Mouse (Mus musculus): ENCODE data around the gene Olfr1391.
"Not testable (repeated sequence)": the region's sequence is repeated elsewhere in the genome, so short reads cannot be mapped to it uniquely, and the experiment has no call there.

Gene Olfr1391

DNA sequence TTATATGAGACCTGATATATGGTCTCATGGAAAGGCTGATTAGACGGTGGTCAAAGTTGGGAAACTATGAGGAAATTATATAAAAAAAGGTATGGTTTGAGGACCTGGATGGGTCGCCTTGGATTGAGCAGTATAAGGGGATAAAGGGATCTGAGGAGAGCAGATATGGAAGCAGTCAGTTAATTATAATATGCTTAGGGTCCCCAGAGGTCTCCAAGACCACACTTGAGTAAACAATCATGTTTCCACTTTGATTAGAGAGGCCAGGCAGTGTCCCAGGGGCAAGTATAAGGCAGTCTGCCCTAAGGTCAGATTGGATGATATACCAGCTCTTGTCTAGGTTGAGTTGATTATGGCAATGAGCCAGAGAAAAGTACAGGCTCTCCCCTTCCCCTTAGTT is at the start of gene Olfr1391:
Olfr1391 (plus strand) TSS at position 301 of the 400 bp plus-strand sequence.
- in situ Hi-C loops (cut with MboI; ENCODE audit: low pct_unique_long_range_greater_than_20kb in 1 of 2, low sequenced_read_pairs in 2 of 2, unreplicated experiment in 1 of 2), result no loop called here

GRCm38 (mm10) chr11:49273834-49274519 is 48.6 kb upstream of the Olfr1391 start:
- in situ Hi-C loops (cut with MboI; ENCODE audit: low pct_unique_long_range_greater_than_20kb in 1 of 2, low sequenced_read_pairs in 2 of 2, unreplicated experiment in 1 of 2), result loop anchor here (5.0 to 25.0 kb wide), 2 partner anchors 87 to 412 kb away; partner anchors contain the start of genes Irgm1 (in 2 of the 2) and Btnl9 (in 1 of the 2)

DNA sequence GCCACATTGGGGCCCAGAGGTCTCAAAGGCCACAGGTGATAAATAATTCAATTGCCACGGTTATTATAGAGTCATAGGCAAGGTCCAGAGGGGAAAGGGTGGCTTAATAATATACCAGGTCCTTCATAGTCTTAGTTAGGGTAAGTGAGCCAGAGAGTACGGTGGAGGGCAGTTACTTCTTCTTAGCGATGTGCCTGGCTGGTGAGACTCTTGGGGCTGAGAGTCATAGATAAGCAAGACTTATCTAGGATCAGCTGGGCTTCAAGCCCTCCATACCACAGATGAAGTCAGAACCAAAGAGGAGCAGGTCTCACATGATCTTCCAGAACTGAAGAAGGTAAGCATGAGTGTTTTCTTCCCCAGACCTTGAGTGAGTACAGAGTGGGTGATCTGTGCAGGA is 44.3 kb upstream of the Olfr1391 start, which contains the start of gene Olfr1393:
Olfr1393 (plus strand) TSS at position 83 of the 400 bp plus-strand sequence.
- in situ Hi-C loops (cut with MboI; ENCODE audit: low pct_unique_long_range_greater_than_20kb in 1 of 2, low sequenced_read_pairs in 2 of 2, unreplicated experiment in 1 of 2), result no loop called here

DNA sequence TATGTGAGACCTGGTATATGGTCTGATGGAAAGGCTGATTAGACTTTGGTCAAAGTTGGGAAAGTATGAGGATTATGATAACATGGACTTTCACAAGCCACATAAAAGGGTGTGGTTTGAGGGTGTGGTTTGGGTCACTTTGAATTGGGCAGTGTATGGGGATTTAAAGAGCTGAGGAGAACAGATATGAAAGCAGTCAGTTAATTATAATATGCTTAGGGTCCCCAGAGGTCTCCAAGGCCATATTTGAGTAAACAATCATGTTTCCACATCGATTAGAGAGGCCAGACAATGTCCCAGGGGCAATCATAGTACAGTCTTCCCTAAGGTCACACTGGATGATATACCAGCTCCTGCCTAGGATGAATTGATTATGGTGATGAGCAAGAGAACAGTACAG is 37.6 kb upstream of the Olfr1391 start, which contains the start of gene Olfr1392:
Olfr1392 (plus strand) TSS at position 301 of the 400 bp plus-strand sequence.
- in situ Hi-C loops (cut with MboI; ENCODE audit: low pct_unique_long_range_greater_than_20kb in 1 of 2, low sequenced_read_pairs in 2 of 2, unreplicated experiment in 1 of 2), result not testable (repeated sequence)

GRCm38 (mm10) chr11:49287251-49287650 is 35.3 kb upstream of the Olfr1391 start:
- in situ Hi-C loops (cut with MboI; ENCODE audit: low pct_unique_long_range_greater_than_20kb in 1 of 2, low sequenced_read_pairs in 2 of 2, unreplicated experiment in 1 of 2), result no loop called here

GRCm38 (mm10) chr11:49292777-49293176 is 29.8 kb upstream of the Olfr1391 start:
- in situ Hi-C loops (cut with MboI; ENCODE audit: low pct_unique_long_range_greater_than_20kb in 1 of 2, low sequenced_read_pairs in 2 of 2, unreplicated experiment in 1 of 2), result no loop called here

GRCm38 (mm10) chr11:49304441-49304840 is 18.1 kb upstream of the Olfr1391 start, which contains the start of gene Olfr10:
Gene Olfr10 (plus strand): TSS chr11:49304741.
- in situ Hi-C loops (cut with MboI; ENCODE audit: low pct_unique_long_range_greater_than_20kb in 1 of 2, low sequenced_read_pairs in 2 of 2, unreplicated experiment in 1 of 2), result no loop called here

DNA sequence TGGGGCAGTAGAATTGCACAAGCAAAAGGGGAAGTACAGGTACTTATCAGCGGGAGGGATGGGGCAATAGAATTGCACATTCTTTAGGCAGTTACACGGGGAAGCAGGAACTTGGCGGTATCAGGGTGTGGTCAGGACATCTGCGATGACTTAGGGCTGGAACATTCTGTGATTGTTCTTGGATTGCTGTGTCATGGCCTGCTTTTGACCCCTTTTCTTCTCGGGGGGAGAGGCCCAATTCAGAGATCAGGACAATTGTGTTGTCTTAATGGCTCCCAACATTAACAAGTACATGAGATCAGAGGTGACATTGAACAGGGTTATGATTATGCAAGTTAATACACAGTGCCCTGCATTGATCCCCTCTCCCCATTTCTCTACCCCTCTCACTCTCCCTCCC is 14.0 kb upstream of the Olfr1391 start:
- in situ Hi-C loops (cut with MboI; ENCODE audit: low pct_unique_long_range_greater_than_20kb in 1 of 2, low sequenced_read_pairs in 2 of 2, unreplicated experiment in 1 of 2), result not testable (repeated sequence)

DNA sequence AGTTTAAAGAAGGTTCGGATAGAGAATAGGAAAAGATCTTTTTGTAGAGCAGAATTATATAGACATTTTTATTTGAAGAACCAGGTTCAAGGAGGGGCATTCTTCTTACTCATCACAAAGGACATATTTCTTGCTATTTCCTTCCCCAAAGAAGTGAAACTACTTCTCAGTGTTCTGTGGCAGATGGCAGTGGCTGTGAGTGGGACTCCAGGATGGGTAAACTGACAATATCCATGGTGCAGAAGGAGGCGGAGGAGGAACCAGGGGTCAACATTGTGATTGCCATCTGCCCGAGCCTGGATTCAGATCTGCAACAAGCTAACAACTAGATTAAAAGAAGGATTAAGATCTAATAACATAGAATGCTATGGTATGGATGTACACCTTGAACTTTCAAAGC is 4.2 kb downstream of the Olfr1391 start:
- in situ Hi-C loops (cut with MboI; ENCODE audit: low pct_unique_long_range_greater_than_20kb in 1 of 2, low sequenced_read_pairs in 2 of 2, unreplicated experiment in 1 of 2), result no loop called here

GRCm38 (mm10) chr11:49329686-49330085 is 7.1 kb downstream of the Olfr1391 start:
- in situ Hi-C loops (cut with MboI; ENCODE audit: low pct_unique_long_range_greater_than_20kb in 1 of 2, low sequenced_read_pairs in 2 of 2, unreplicated experiment in 1 of 2), result no loop called here

DNA sequence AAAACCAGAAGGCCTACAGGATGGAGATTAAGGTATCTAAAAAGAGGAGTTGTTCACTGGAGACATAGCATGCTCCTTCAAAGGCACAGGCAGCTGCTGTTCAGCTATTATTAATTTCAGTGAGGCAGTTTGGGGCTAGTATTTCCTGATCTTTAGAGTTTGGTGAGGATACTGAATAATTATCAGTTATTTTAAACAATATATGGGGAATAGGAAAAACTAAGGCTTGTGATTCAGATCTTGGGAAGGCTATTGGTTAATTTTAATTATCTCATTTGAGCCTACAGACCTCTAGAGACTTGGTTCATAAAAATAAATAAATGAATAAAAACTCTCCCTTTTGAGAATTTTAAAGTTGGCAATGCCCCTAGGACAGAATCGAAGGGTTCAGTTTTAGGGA is 12.3 kb downstream of the Olfr1391 start, which contains the start of gene Olfr1390:
Olfr1390 (plus strand) TSS at position 301 of the 400 bp plus-strand sequence.
- in situ Hi-C loops (cut with MboI; ENCODE audit: low pct_unique_long_range_greater_than_20kb in 1 of 2, low sequenced_read_pairs in 2 of 2, unreplicated experiment in 1 of 2), result no loop called here

- in situ Hi-C loops (cut with MboI; ENCODE audit: low pct_unique_long_range_greater_than_20kb in 1 of 2, low sequenced_read_pairs in 2 of 2, unreplicated experiment in 1 of 2), result no loop called here
Observed at GRCm38 (mm10) chr11:49337150-49337832, 14.7 kb downstream of the Olfr1391 start.

Measured in mouse embryonic stem cell (cell line).